ENCODE assay signal across 11 mouse cellular contexts in genomic region chr6:85856194-85856678, GRCm38 (mm10). TPM values are rescaled to one million over a fixed set of nuclear protein-coding genes. Genes with fewer than 3 reads are reported as not detected.
DNase-seq lines count a peak whose midpoint lies in the region; ATAC-seq lines count a peak whose summit lies in the region.
"Had no signal": no experiment of that assay in that cellular context is flagged by ENCODE, and none has a peak within 500 bp of the region (broad histone marks: within the 10 kb centered on the region; RNA-seq: fewer than 3 reads in every experiment).

No protein-coding gene starts in this region.

- no peak for ATAC-seq in inflammation-experienced regulatory T-cells, adult 6 months

- peak; percentile 44 for DNase-seq in gastrocnemius, adult 18-20 months (ENCODE audit: low spot score)
- DNase-seq in gastrocnemius, postnatal 4 days (ENCODE audit: low spot score in 2 of 2) = no peak
- DNase-seq in adrenal gland, postnatal 10 days = peak; percentile 92
- DNase-seq in frontal cortex, postnatal 25 days (ENCODE audit: low spot score in 2 of 2) = peak; percentile 31 to 41
- DNase-seq in kidney, postnatal 25 days = peak; percentile 73 to 86
- peak; percentile 59 for DNase-seq in lung, postnatal 10 days
- no peak for DNase-seq in T-cell, adult 2 months (ENCODE audit: low spot score)

RNA-seq across cellular contexts. Expression of gene Nat8f2, which starts 12.7 kb away (rescaled TPM):
- under 1 TPM in 1 of 2 experiments, not detected in 1; 0.17 TPM for total RNA-seq in gastrocnemius, adult 18-20 months (2021)
- total RNA-seq in gastrocnemius, postnatal 4 days (2021) = under 1 TPM; 0.08 to 0.20 TPM
- under 1 TPM; 0.63 to 0.88 TPM for total RNA-seq in adrenal gland, postnatal 10 days (2021)
- under 1 TPM in 1 of 3 experiments, not detected in 2; 0.40 TPM for polyA plus RNA-seq in inflammation-experienced regulatory T-cells, adult 6 months (2017; shearing (Covaris generic))
- total RNA-seq: CH12.LX had no signal
- polyA plus RNA-seq: embryonic facial prominence, embryonic 11.5 days; lung, embryonic 16.5 days had no signal

RNA-seq across cellular contexts. Expression of gene Nat8, which starts 24.4 kb away (rescaled TPM):
- not detected for total RNA-seq in gastrocnemius, adult 18-20 months (2021)
- not detected for total RNA-seq in gastrocnemius, postnatal 4 days (2021)
- 1 to 10 TPM in 1 of 2 experiments, under 1 TPM in 1; 0.90 to 1.1 TPM for total RNA-seq in adrenal gland, postnatal 10 days (2021)
- not detected for polyA plus RNA-seq in inflammation-experienced regulatory T-cells, adult 6 months (2017; shearing (Covaris generic))
- total RNA-seq: CH12.LX had no signal
- polyA plus RNA-seq: embryonic facial prominence, embryonic 11.5 days; lung, embryonic 16.5 days had no signal

RNA-seq across cellular contexts. Expression of gene Nat8f5, which starts 35.5 kb away (rescaled TPM):
- not detected for total RNA-seq in gastrocnemius, adult 18-20 months (2021)
- total RNA-seq in gastrocnemius, postnatal 4 days (2021) = not detected
- total RNA-seq in adrenal gland, postnatal 10 days (2021) = under 1 TPM; 0.27 to 0.91 TPM
- not detected for polyA plus RNA-seq in inflammation-experienced regulatory T-cells, adult 6 months (2017; shearing (Covaris generic))
- total RNA-seq: CH12.LX had no signal
- polyA plus RNA-seq: embryonic facial prominence, embryonic 11.5 days; lung, embryonic 16.5 days had no signal

RNA-seq across cellular contexts. Expression of gene Nat8f6, which starts 35.5 kb away (rescaled TPM):
- total RNA-seq in gastrocnemius, adult 18-20 months (2021) = not detected
- not detected for total RNA-seq in gastrocnemius, postnatal 4 days (2021)
- total RNA-seq in adrenal gland, postnatal 10 days (2021) = under 1 TPM; 0.21 to 0.33 TPM
- polyA plus RNA-seq in inflammation-experienced regulatory T-cells, adult 6 months (2017; shearing (Covaris generic)) = not detected
- total RNA-seq: CH12.LX had no signal
- polyA plus RNA-seq: embryonic facial prominence, embryonic 11.5 days; lung, embryonic 16.5 days had no signal

RNA-seq across cellular contexts. Expression of gene Nat8f4, which starts 48.4 kb away (rescaled TPM):
- under 1 TPM; 0.21 to 0.31 TPM for total RNA-seq in gastrocnemius, adult 18-20 months (2021)
- total RNA-seq in gastrocnemius, postnatal 4 days (2021) = 1 to 10 TPM; 1.0 to 1.5 TPM
- total RNA-seq in adrenal gland, postnatal 10 days (2021) = 1 to 10 TPM; 6.1 to 9.9 TPM
- polyA plus RNA-seq in inflammation-experienced regulatory T-cells, adult 6 months (2017; shearing (Covaris generic)) = 1 to 10 TPM; 5.8 to 8.6 (median 6.7) TPM

Comparison
In these comparisons a context has a peak if more than half of its experiments do, and no peak if none do; other contexts are left out.
1. DNase-seq: peak in gastrocnemius, adult 18-20 months (single experiment), adrenal gland, postnatal 10 days (single experiment), frontal cortex, postnatal 25 days (2 of 2), kidney, postnatal 25 days (2 of 2) and lung, postnatal 10 days (single experiment); none in gastrocnemius, postnatal 4 days (0 of 2) and T-cell, adult 2 months (single experiment).